In genomic region chr4:149549221-149549925, GRCm38 (mm10) we compare ENCODE assay signal across 8 mouse cellular contexts. TPM values are rescaled to one million over a fixed set of nuclear protein-coding genes. Genes with fewer than 3 reads are reported as not detected.
A peak's percentile ranks its signal among the peaks of the same experiment; 100 is the strongest.
DNase-seq lines count a peak whose midpoint lies in the region; ATAC-seq and TF ChIP-seq lines count a peak whose summit lies in the region.

No protein-coding gene starts in this region.

- no peak overlapping the region for H3K4me2 ChIP-seq in forebrain, embryonic 15.5 days (replicated peaks)

- no peak overlapping the region for H3K9ac ChIP-seq in forebrain, embryonic 15.5 days (replicated peaks)

- ATAC-seq in G1E (ENCODE audit: extremely low read depth, insufficient number of reproducible peaks, low FRiP score, poor library complexity, severe bottlenecking), result no peak
- peak; percentile 80 for ATAC-seq in cerebellum, adult (ENCODE audit: insufficient number of reproducible peaks, low FRiP score, low TSS enrichment)
- ATAC-seq in forebrain, embryonic 15.5 days (replicated peaks), result peak; percentile 90
- peak; percentile 46 for ATAC-seq in neutrophil, adult 5-6 weeks (ENCODE audit: extremely low read depth, insufficient number of reproducible peaks, low FRiP score, poor library complexity, severe bottlenecking)

- H3K4me1 ChIP-seq in G1E (ENCODE audit: insufficient read depth, low read depth, low read length), result no peaks in the 10 kb centered on the region
- H3K4me1 ChIP-seq in forebrain, embryonic 15.5 days, result no peaks in the 10 kb centered on the region

- H3K27ac ChIP-seq in forebrain, embryonic 15.5 days (replicated peaks), result 0 out of 2 replicates have a peak overlapping the region, but pooled peaks have one; percentile 7

- peaks cover 9% of the 10 kb centered on the region for H3K27me3 ChIP-seq in G1E (ENCODE audit: insufficient read depth, low read length)
- no peaks in the 10 kb centered on the region for H3K27me3 ChIP-seq in forebrain, embryonic 15.5 days

- H3K36me3 ChIP-seq in G1E (replicated peaks), result no peaks in the 10 kb centered on the region
- 0 out of 2 replicates have a peak, but pooled peaks cover 9% of the 10 kb centered on the region for H3K36me3 ChIP-seq in forebrain, embryonic 15.5 days

- 68% methylated on average over 9 of the region's 9 CpGs for WGBS in forebrain, embryonic 15.5 days

- no peak overlapping the region for H3K4me3 ChIP-seq in G1E (ENCODE audit: low read depth, low read length)
- H3K4me3 ChIP-seq in forebrain, embryonic 15.5 days, result no peak overlapping the region

- TF ChIP-seq CTCF in G1E (IDR thresholded peaks at IDR 0.05; ENCODE audit: low read depth, low read length), result peak; percentile 56

- peak; percentile 44 for DNase-seq in G1E (ENCODE audit: low spot score)
- peak; percentile 84 for DNase-seq in heart, postnatal 4 days
- DNase-seq in layer of hippocampus, adult 18-20 months (ENCODE audit: low spot score in 2 of 2), result peak; percentile 85 to 97
- peak; percentile 76 to 83 for DNase-seq in lung, adult 18-20 months
- peak; percentile 62 for DNase-seq in testis, postnatal 14 days (ENCODE audit: low spot score)

- H3K9me3 ChIP-seq in G1E (replicated peaks), result no peaks in the 10 kb centered on the region
- H3K9me3 ChIP-seq in forebrain, embryonic 15.5 days, result no peaks in the 10 kb centered on the region

RNA-seq across cellular contexts. Expression of gene Ctnnbip1, which starts 31.3 kb away (rescaled TPM):
- 0.98 TPM in 1 of 2 replicates, not detected in the other for total RNA-seq in G1E (2014; fragmentation: Nextera tagmentation)
- 0.87 and 1.3 TPM in 2 replicates for total RNA-seq in G1E (2017)
- polyA plus RNA-seq in G1E (2012), result 1.4 and 2.9 TPM in 2 replicates
- polyA plus RNA-seq in forebrain, embryonic 15.5 days (2015; fragmentation: Nextera tagmentation; extraction: Ambion mirVana), result 98.1 and 113 TPM in 2 replicates
- total RNA-seq in heart, postnatal 4 days (2021), result 10 to 100 TPM; 60.5 to 66.4 TPM
- total RNA-seq in layer of hippocampus, adult 18-20 months (2021), result 10 to 100 TPM; 29.6 to 33.4 TPM
- 7.2 and 10.8 TPM in 2 replicates for total RNA-seq in neutrophil, adult 5-6 weeks (2017)

RNA-seq across cellular contexts. Expression of gene Clstn1, which starts 36.9 kb away (rescaled TPM):
- total RNA-seq in G1E (2014; fragmentation: Nextera tagmentation), result 0.19 and 0.38 TPM in 2 replicates
- total RNA-seq in G1E (2017), result 0.22 and 0.41 TPM in 2 replicates
- 2.3 and 2.5 TPM in 2 replicates for polyA plus RNA-seq in G1E (2012)
- polyA plus RNA-seq in forebrain, embryonic 15.5 days (2015; fragmentation: Nextera tagmentation; extraction: Ambion mirVana), result 107 and 111 TPM in 2 replicates
- total RNA-seq in heart, postnatal 4 days (2021), result 10 to 100 TPM; 66.8 to 73.7 TPM
- 100 to 1,000 TPM; 839 to 867 TPM for total RNA-seq in layer of hippocampus, adult 18-20 months (2021)
- 0.47 and 0.49 TPM in 2 replicates for total RNA-seq in neutrophil, adult 5-6 weeks (2017)

Comparison
In these comparisons a context has a peak if more than half of its experiments do, and no peak if none do; other contexts are left out.
1. RNA of gene Clstn1, which starts 36.9 kb away (total RNA-seq): 839 to 867 TPM in layer of hippocampus, adult 18-20 months and 66.8 to 73.7 TPM in heart, postnatal 4 days; 0.47 to 0.49 TPM in neutrophil, adult 5-6 weeks and 0.19 to 0.41 TPM in G1E; every median in the first group is over 10 times any median in the second.
2. Peak in every context shown above with its lines, with median percentiles within 50 percentile points of each other: DNase-seq.